In genomic region chr4:131374527-131375290, GRCm38 (mm10) we compare ENCODE assay signal across 12 mouse cellular contexts.
DNase-seq lines count a peak whose midpoint lies in the region; ATAC-seq and TF ChIP-seq lines count a peak whose summit lies in the region.
"Had no signal": no experiment of that assay in that cellular context is flagged by ENCODE, and none has a peak within 500 bp of the region (broad histone marks: within the 10 kb centered on the region; RNA-seq: fewer than 3 reads in every experiment).

No protein-coding gene starts in this region.

- intact Hi-C loops in gastrocnemius, adult 2 months (cut with DNase I), result no loop called here

- no peak overlapping the region for H3K4me3 ChIP-seq in gastrocnemius, adult 2 months
- H3K4me3 ChIP-seq in lung, postnatal 0 days (ENCODE audit: low read depth, low read length), result no peak overlapping the region
- no peak overlapping the region for H3K4me3 ChIP-seq in MEL (ENCODE audit: control insufficient read depth in 1 of 2, insufficient read depth in 1 of 2, low read depth in 2 of 2, low read length in 2 of 2)
- H3K4me3 ChIP-seq in cortical plate, adult 2 months (ENCODE audit: insufficient read depth, low read length), result no peak overlapping the region
- H3K4me3 ChIP-seq in midbrain, embryonic 14.5 days (replicated peaks; ENCODE audit: low read depth, low read length), result no peak overlapping the region
- H3K4me3 ChIP-seq: hindbrain, embryonic 15.5 days; liver, embryonic 15.5 days; neural tube, embryonic 12.5 days had no signal

- H3K79me2 ChIP-seq in MEL (ENCODE audit: control insufficient read depth, insufficient read depth, low read length, poor library complexity), result no peaks in the 10 kb centered on the region

- no peak overlapping the region for H3K9ac ChIP-seq in lung, postnatal 0 days (replicated peaks; ENCODE audit: low read depth)
- no peak overlapping the region for H3K9ac ChIP-seq in MEL (ENCODE audit: control insufficient read depth, low read depth, low read length, poor library complexity, severe bottlenecking)
- H3K9ac ChIP-seq in midbrain, embryonic 14.5 days (replicated peaks; ENCODE audit: low read length), result no peak overlapping the region
- H3K9ac ChIP-seq: hindbrain, embryonic 15.5 days; liver, embryonic 15.5 days; neural tube, embryonic 12.5 days had no signal

- no peak for DNase-seq in gastrocnemius, adult 2 months
- no peak for DNase-seq in gastrocnemius, postnatal 25 days
- no peak for DNase-seq in lung, postnatal 0 days (ENCODE audit: low spot score)
- DNase-seq in lung, postnatal 25 days (ENCODE audit: low spot score), result no peak
- peak; percentile 4 for DNase-seq in MEL (ENCODE audit: low read depth, low spot score)
- DNase-seq in cerebellum, adult 8-10 months, result no peak
- no peak for DNase-seq in midbrain, embryonic 14.5 days
- DNase-seq: thymus, adult 18-20 months had no signal

- no peaks in the 10 kb centered on the region for H3K4me1 ChIP-seq in lung, postnatal 0 days (ENCODE audit: insufficient read depth, low read depth, low read length)
- H3K4me1 ChIP-seq in MEL (ENCODE audit: control insufficient read depth in 1 of 2, insufficient read depth in 2 of 2, low read length in 2 of 2), result no peaks in the 10 kb centered on the region
- peaks cover 4% of the 10 kb centered on the region for H3K4me1 ChIP-seq in cortical plate, adult 2 months (ENCODE audit: control insufficient read depth, insufficient read depth, low read length)
- no peaks in the 10 kb centered on the region for H3K4me1 ChIP-seq in midbrain, embryonic 14.5 days (ENCODE audit: control insufficient read depth, insufficient read depth, low read length)
- H3K4me1 ChIP-seq: hindbrain, embryonic 15.5 days; liver, embryonic 15.5 days had no signal

- peak; percentile 41 for TF ChIP-seq CTCF in gastrocnemius, adult 2 months (IDR thresholded peaks at IDR 0.05)
- peak; percentile 42 for TF ChIP-seq CTCF in lung, postnatal 0 days (IDR thresholded peaks at IDR 0.05)
- peak in 1 of 3 experiments; percentile 2; a peak in 2 of 6 replicates for TF ChIP-seq CTCF in MEL (IDR thresholded peaks at IDR 0.05 in 2 of 3, conservative IDR thresholded peaks at IDR 0.05 in 1 of 3; ENCODE audit: control insufficient read depth in 1 of 3, insufficient read depth in 1 of 3, low read depth in 2 of 3, low read length in 3 of 3, poor library complexity in 1 of 3, severe bottlenecking in 1 of 3)
- TF ChIP-seq CTCF in cortical plate, adult 2 months (IDR thresholded peaks at IDR 0.05; ENCODE audit: extremely low read depth, insufficient read depth, low read length), result 0 out of 2 replicates have a peak, but pooled peaks have one; percentile 17

- no peak overlapping the region for H3K27ac ChIP-seq in gastrocnemius, adult 2 months
- H3K27ac ChIP-seq in lung, postnatal 0 days (ENCODE audit: low read length), result no peak overlapping the region
- no peak overlapping the region for H3K27ac ChIP-seq in MEL (ENCODE audit: control insufficient read depth, low read depth, low read length)
- H3K27ac ChIP-seq in cortical plate, adult 2 months (ENCODE audit: insufficient read depth, low read length), result no peak overlapping the region
- H3K27ac ChIP-seq in midbrain, embryonic 14.5 days (replicated peaks; ENCODE audit: low read depth, low read length), result no peak overlapping the region
- H3K27ac ChIP-seq: hindbrain, embryonic 15.5 days; liver, embryonic 15.5 days; neural tube, embryonic 12.5 days had no signal

- H3K27me3 ChIP-seq in lung, postnatal 0 days (replicated peaks; ENCODE audit: insufficient read depth, low read length), result no peaks in the 10 kb centered on the region
- H3K27me3 ChIP-seq in MEL (ENCODE audit: control insufficient read depth in 1 of 2, insufficient read depth in 2 of 2, low read length in 2 of 2), result no peaks in the 10 kb centered on the region
- no peaks in the 10 kb centered on the region for H3K27me3 ChIP-seq in midbrain, embryonic 14.5 days (ENCODE audit: control insufficient read depth, insufficient read depth, low read length)
- H3K27me3 ChIP-seq: hindbrain, embryonic 15.5 days; liver, embryonic 15.5 days; neural tube, embryonic 12.5 days had no signal

- WGBS in lung, postnatal 0 days, result 87% methylated on average over 6 of the region's 6 CpGs
- WGBS in midbrain, embryonic 14.5 days, result 92% methylated on average over 6 of the region's 6 CpGs

- no peaks in the 10 kb centered on the region for H3K36me3 ChIP-seq in lung, postnatal 0 days (ENCODE audit: insufficient read depth, low read length)
- no peaks in the 10 kb centered on the region for H3K36me3 ChIP-seq in MEL (ENCODE audit: control insufficient read depth in 1 of 2, insufficient read depth in 2 of 2, low read length in 2 of 2)
- no peaks in the 10 kb centered on the region for H3K36me3 ChIP-seq in midbrain, embryonic 14.5 days (ENCODE audit: control insufficient read depth, insufficient read depth, low read length)
- H3K36me3 ChIP-seq: hindbrain, embryonic 15.5 days; liver, embryonic 15.5 days; neural tube, embryonic 12.5 days had no signal

- no peak for TF ChIP-seq EP300 in lung, postnatal 0 days (IDR thresholded peaks at IDR 0.05)
- no peak for TF ChIP-seq EP300 in MEL (IDR thresholded peaks at IDR 0.05; ENCODE audit: low read depth in 1 of 2, low read length in 2 of 2)

- no peaks in the 10 kb centered on the region for H3K9me3 ChIP-seq in lung, postnatal 0 days (ENCODE audit: low read length)
- H3K9me3 ChIP-seq in MEL (replicated peaks; ENCODE audit: insufficient read depth, low read length), result no peaks in the 10 kb centered on the region
- no peaks in the 10 kb centered on the region for H3K9me3 ChIP-seq in midbrain, embryonic 14.5 days (ENCODE audit: control insufficient read depth, low read length)
- H3K9me3 ChIP-seq: hindbrain, embryonic 15.5 days; liver, embryonic 15.5 days; neural tube, embryonic 12.5 days had no signal

- no peak for ATAC-seq in lung, postnatal 0 days
- no peak for ATAC-seq in midbrain, embryonic 14.5 days (ENCODE audit: low FRiP score, low TSS enrichment)

- TF ChIP-seq RAD21 in MEL (IDR thresholded peaks at IDR 0.05; ENCODE audit: low read depth, low read length), result no peak

- H3K4me2 ChIP-seq in lung, postnatal 0 days (replicated peaks; ENCODE audit: low read depth, low read length), result no peak overlapping the region
- H3K4me2 ChIP-seq in midbrain, embryonic 14.5 days (ENCODE audit: low read length), result no peak overlapping the region
- H3K4me2 ChIP-seq: hindbrain, embryonic 15.5 days; liver, embryonic 15.5 days; neural tube, embryonic 12.5 days had no signal

- TF ChIP-seq POLR2A in MEL (IDR thresholded peaks at IDR 0.05; ENCODE audit: control insufficient read depth in 1 of 2, insufficient read depth in 1 of 2, low read depth in 1 of 2, low read length in 2 of 2, poor library complexity in 1 of 2), result no peak
- TF ChIP-seq POLR2A in cortical plate, adult 2 months (IDR thresholded peaks at IDR 0.05; ENCODE audit: extremely low read depth, insufficient read depth, low read length), result no peak

TF ChIP-seq in MEL, 35 proteins besides CTCF, POLR2A, EP300 and RAD21:
- TF ChIP-seq UBTF (IDR thresholded peaks at IDR 0.05; ENCODE audit: borderline replicate concordance, insufficient read depth, low read depth, low read length) (no peak), CHD2 (IDR thresholded peaks at IDR 0.05; ENCODE audit: low read length) (no peak), POLR2AphosphoS2 (IDR thresholded peaks at IDR 0.05; ENCODE audit: low read length) (no peak), RCOR1 (IDR thresholded peaks at IDR 0.05; ENCODE audit: low read depth, low read length) (no peak), MAX (IDR thresholded peaks at IDR 0.05; ENCODE audit: low read length) (no peak), SIN3A (IDR thresholded peaks at IDR 0.05; ENCODE audit: low read length) (no peak), MAFK (IDR thresholded peaks at IDR 0.05; ENCODE audit: borderline replicate concordance, low read depth, low read length) (no peak), BHLHE40 (IDR thresholded peaks at IDR 0.05; ENCODE audit: borderline replicate concordance, low read depth, low read length) (no peak), CHD1 (IDR thresholded peaks at IDR 0.05; ENCODE audit: low read depth, low read length) (no peak), NRF1 (IDR thresholded peaks at IDR 0.05; ENCODE audit: insufficient read depth, low read depth, low read length, poor library complexity, severe bottlenecking) (no peak), ZMIZ1 (IDR thresholded peaks at IDR 0.05; ENCODE audit: low read depth, low read length) (no peak), ZC3H11A (IDR thresholded peaks at IDR 0.05; ENCODE audit: low read depth, low read length) (no peak), ZNF384 (IDR thresholded peaks at IDR 0.05; ENCODE audit: low read depth, low read length) (no peak)
